Mouse (Mus musculus) yolk sac, embryonic 10.5 days (tissue): ENCODE measurements around the gene Actl7a.

Experiments
- DNase-seq: peaks from one replicate; pipeline ENCODE4 v3.0.0-alpha.2; 2017; ENCODE audit warnings: low spot score

The Actl7a gene

GRCm38 (mm10) chr4:56743363-56744195 lies at the start of gene Actl7a:
TSS of gene Actl7a (plus strand) at chr4:56743413.
- no peak for DNase-seq

- no peak for DNase-seq
Measured at GRCm38 (mm10) chr4:56696401-56696800, 46.8 kb upstream of the Actl7a start.

GRCm38 (mm10) chr4:56698671-56699070 lies 44.5 kb upstream of the Actl7a start:
- DNase-seq = no peak

DNA sequence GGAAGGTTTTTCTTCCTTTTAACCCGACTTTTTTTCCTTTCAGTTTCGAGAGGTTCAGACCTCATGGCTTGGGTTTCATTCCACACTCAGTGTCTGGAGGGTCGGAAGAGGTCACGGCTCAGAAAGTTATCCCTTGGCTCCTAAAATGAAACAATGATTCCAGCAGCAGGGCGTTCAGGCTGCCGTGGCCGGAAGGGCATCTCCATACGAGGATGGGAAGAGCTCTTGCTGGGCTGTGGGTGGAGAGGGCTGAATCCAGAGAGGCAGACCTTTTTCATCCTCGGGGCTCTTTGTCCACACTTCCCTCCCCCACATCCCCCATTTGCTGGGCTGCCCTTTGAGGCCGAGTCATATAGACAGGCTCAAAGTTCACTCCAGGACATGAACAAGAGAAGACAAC lies 41.0 kb upstream of the Actl7a start:
- DNase-seq = peak; percentile 24

DNA sequence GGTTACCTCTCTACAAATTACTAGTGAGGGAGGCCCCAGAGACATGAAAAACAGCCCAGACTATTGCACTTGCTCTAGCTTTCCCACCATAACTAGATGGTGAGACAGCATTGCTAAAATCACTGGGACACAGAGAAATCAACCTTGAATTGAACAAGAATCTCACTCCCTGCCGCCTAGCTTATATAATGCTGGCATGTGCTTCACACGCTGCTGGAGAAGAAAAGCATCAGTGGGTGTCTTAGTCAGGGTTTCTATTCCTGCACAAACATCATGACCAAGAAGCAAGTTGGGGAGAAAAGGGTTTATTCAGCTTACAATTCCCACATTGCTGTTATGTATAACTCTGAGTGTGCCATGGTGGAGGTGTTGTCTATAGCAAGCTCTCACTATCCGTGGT lies 30.1 kb upstream of the Actl7a start:
- DNase-seq = no peak

DNA sequence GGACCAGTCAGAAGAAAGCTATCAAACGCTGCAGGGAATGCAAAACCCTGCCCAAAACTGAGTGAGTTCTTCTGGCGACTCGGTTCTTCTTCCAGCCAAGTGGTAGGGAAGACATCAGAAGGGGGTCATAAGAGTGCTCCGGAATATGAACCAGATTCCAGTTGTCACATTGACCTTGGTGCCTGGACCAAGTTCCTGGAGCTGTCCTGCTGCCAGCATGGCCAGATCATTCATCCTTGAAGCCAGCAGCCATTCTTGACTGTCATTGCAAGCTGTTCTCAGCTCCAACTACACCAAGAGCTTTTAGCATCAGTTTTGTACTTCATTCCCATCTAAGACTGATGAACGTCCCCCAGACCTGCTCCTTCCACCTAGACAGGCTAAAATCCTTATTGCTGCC lies 26.4 kb upstream of the Actl7a start:
- no peak for DNase-seq

GRCm38 (mm10) chr4:56717932-56718331 lies 25.3 kb upstream of the Actl7a start:
- no peak for DNase-seq

DNA sequence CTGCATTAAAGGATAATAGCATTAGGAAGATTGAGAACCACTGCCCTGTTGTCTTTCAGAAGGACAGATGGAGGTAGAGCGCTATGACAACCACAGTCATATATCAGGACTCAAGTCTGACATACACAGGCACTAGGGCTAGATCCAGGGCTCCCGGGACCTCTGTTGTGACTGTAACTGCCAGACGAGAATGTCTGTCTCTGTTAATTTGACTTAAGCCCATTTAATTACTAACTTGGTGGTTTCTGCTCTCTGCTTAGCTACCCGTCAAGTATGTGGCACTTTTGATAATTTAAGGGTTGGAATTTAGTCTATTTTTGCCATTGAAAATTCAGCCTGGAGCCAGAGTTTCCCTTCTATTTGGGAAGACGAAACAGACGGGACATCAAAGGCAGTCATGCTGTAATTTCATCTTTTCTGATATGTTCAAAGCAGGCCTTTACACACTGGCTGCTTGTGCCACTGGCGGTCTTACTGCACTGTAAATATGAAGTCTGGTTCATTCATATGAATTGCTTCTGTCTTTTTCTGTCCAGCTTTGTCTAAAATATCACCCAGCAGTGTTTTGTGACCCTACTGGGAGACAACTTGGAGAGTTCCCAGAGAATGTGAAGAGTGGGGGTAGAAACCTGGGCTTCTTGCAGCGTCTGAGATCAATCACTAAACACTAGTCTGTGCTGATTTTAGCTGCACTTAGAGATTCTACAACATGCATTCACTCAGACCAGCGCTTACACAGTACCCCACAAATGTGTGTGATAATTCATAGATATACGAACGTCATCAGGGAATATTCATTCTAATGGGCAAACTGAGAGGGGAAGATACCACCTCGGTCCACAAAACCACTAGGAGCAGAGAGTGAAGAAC lies 24.4 kb upstream of the Actl7a start:
- no peak for DNase-seq

DNA sequence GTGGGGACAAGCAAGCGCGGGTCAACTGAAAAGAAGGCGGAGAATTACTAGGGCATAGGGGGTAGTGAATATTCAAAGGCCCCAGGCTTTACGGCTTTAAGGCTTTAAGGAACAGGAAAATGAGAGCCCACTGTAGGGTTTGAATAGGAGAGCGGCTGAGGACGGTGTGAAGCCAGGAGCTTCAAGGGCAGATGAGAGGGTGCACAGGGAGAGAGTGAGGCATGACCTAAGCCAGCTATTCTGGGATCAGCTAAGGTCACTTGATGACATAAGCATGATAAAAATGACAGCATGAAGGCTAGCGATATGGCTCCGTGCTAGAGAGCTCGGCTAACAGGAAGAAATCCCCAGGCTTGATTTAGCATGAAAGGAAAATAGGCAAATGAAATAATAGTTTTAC lies 23.8 kb upstream of the Actl7a start:
- DNase-seq = no peak

- DNase-seq = no peak
Measured at GRCm38 (mm10) chr4:56720403-56720802, 22.8 kb upstream of the Actl7a start.

GRCm38 (mm10) chr4:56721469-56721868 lies 21.7 kb upstream of the Actl7a start:
- DNase-seq = no peak

DNA sequence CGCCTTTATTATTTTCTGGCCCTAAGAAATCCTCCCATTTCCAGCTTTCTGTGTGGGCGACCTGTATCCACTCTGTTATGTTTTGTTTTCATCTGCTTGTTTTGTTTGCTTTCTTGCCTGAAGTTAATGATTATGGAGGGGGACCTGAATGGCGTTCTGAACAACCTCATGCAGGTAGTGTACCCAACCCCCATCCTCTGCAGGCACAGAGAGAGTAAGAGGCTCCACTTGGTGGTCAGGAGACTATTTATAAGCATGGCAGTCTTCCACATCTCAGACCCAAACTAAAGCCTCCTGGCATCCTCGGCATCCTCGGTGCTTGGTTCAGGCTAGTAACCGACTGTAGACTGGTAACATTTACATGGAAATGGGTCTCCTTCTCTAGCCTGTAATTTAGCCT lies 20.9 kb upstream of the Actl7a start:
- no peak for DNase-seq

- no peak for DNase-seq
Measured at GRCm38 (mm10) chr4:56723237-56723636, 20.0 kb upstream of the Actl7a start.

DNA sequence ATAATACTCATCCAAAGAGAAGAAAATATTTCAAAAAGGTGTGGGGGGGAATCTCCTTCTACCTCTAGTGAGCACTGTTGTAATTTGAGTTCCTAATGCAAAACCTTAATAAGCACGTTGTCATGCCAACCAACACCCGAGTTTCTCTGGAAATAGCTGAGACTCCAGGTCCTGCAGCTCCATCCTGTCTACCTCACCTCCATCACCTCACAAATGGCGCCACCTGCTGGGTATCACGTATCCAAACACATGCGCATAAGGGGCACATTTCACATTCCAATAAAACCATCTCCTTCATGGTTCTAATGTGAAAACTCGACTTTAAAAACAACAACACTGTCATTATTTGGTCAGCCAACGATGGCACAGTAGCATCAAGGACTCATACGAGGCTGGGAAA lies 17.4 kb upstream of the Actl7a start:
- DNase-seq = no peak

GRCm38 (mm10) chr4:56740020-56740485 lies 3.2 kb upstream of the Actl7a start, which contains the start of gene Gm26657:
TSS of gene Gm26657 (plus strand) at chr4:56740070.
- DNase-seq = no peak

DNA sequence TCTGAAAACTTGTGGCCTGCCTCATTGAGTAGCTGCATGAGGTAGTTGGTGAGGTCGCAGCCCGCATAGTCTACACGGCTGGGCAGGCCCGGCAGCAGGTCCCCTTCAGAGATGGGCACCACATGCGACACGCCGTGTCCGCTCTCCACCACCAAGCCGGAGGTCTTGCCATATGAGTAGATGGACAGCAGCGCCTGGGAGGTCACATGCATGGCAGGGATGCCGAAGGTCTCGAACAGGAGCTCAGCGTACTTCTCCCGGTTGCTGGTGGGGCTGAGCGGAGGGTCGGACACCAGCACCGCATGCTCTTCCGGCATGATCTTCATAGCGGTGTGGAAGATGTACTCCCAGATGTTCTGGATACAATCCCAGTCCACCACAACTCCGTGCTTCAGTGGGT lies 2.6 kb upstream of the Actl7a start:
- DNase-seq = no peak

DNA sequence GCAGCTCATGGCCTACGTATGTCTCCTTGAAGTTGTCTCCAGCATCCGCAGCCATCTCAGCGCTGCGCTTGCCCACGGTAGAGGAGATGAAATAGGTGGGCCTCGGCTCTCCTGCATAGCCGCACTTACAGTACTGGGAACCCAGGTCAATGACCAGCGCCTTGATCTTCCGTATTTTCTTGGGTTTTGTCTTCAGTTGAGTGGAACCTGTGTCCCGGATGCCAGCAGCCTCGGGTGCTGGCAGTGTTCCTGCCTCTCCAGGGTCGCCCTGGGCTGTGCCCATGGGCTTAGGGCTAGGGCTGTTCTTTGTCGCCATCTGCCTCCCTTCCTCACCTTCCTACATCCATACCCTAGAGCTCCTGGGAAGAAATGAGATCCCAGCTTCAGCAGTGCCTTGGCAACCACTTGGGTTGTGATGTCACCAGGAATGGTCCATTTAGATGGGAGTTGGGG lies 2.1 kb upstream of the Actl7a start, which contains the start of gene Actl7b:
Gene Actl7b (minus strand): TSS at position 403 of the 453 bp plus-strand sequence.
- DNase-seq = no peak

GRCm38 (mm10) chr4:56742698-56743097 lies 515 bp upstream of the Actl7a start:
- DNase-seq = no peak

- DNase-seq = no peak
Measured at GRCm38 (mm10) chr4:56746345-56746744, 3.1 kb downstream of the Actl7a start.

- DNase-seq = no peak
Measured at GRCm38 (mm10) chr4:56747456-56747855, 4.2 kb downstream of the Actl7a start.

GRCm38 (mm10) chr4:56756021-56756420 lies 12.8 kb downstream of the Actl7a start:
- DNase-seq = no peak

DNA sequence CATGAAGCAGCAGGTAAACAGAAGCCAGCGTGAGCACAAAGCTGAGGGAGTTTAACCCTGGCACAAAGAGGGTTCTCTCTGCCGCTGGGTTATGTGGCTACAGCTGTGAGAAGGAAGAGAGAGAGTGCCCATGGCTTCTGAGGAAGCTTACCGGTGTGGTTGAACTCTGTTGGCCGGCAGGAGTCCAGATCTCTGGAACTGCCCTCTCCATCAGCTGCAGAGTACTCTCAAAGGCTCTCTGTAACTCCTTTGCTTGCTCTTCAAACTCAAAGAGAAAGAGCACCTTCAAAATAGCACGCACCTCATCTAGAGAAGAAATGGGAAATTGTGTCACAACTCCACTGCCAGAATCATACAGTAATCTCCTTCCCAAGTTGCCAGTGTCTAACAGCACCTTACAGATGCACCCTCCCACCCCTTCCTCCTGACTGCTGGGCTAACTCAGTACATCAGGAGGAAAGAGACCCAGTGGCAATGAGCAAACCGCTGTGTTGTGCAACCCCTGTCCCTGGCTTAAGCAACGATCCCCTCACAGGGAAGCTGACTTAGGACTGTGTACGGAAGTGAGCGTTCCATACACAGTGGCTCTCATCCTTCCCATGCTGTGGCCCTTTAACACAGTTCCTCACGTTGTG lies 13.9 kb downstream of the Actl7a start:
- DNase-seq = no peak
